Mouse (Mus musculus) thymus, adult 2 months (tissue): ENCODE data around the gene Olfr820.
"Not testable (repeated sequence)": the region's sequence is repeated elsewhere in the genome, so short reads cannot be mapped to it uniquely, and the experiment has no call there.

ENCODE experiments used
- CTCF ChIP-seq: fragments of 200-500 bp; IDR thresholded peaks from 2 replicates; pipeline ENCODE4 v1.5.1; 2012; ENCODE audit warnings: mild to moderate bottlenecking, control low read depth, low read length, moderate library complexity, borderline replicate concordance; ENCODE audit not compliant: control insufficient read depth, poor library complexity, insufficient read depth; ENCODE audit errors: extremely low read depth
- POLR2A ChIP-seq: fragments of 200-500 bp; IDR thresholded peaks from 2 replicates; pipeline ENCODE4 v1.6.1; 2012; ENCODE audit warnings: mild to moderate bottlenecking, low read length, control low read depth, moderate library complexity; ENCODE audit not compliant: control insufficient read depth, poor library complexity, insufficient read depth; ENCODE audit errors: extremely low read depth

GRCm38 (mm10) chr10:129984962-129985361 lies 27.5 kb upstream of the Olfr820 start, which contains the start of gene Gm10310:
- not testable (repeated sequence) for TF ChIP-seq POLR2A, CTCF
